Mouse (Mus musculus): Measurements from ENCODE around the gene Fbxo2. TPM values are rescaled to one million over a fixed set of nuclear protein-coding genes. Genes with fewer than 3 reads are reported as not detected.
A peak's percentile ranks its signal among the peaks of the same experiment; 100 is the strongest.

The Fbxo2 gene
- polyA plus RNA-seq, 1 experiment from 2014 or later: 0.59 TPM

- ATAC-seq (replicated peaks; ENCODE audit: insufficient number of reproducible peaks, insufficient read depth, low FRiP score, low read depth): no peak
- no peak overlapping the region for H3K4me2 ChIP-seq
- H3K9ac ChIP-seq: no peak overlapping the region
- H3K27ac ChIP-seq: no peak overlapping the region
- no peak overlapping the region for H3K4me3 ChIP-seq
- peaks cover 83% of the 10 kb centered on the region for H3K27me3 ChIP-seq
- 48% methylated on average over 1 of the region's 1 CpGs for WGBS
- no peaks in the 10 kb centered on the region for H3K9me3 ChIP-seq (replicated peaks)
- H3K36me3 ChIP-seq: no peaks in the 10 kb centered on the region
- peaks cover 13% of the 10 kb centered on the region for H3K4me1 ChIP-seq (replicated peaks)
These were observed 32.2 kb upstream of the Fbxo2 start for GRCm38 (mm10) chr4:148128241-148128640.

DNA sequence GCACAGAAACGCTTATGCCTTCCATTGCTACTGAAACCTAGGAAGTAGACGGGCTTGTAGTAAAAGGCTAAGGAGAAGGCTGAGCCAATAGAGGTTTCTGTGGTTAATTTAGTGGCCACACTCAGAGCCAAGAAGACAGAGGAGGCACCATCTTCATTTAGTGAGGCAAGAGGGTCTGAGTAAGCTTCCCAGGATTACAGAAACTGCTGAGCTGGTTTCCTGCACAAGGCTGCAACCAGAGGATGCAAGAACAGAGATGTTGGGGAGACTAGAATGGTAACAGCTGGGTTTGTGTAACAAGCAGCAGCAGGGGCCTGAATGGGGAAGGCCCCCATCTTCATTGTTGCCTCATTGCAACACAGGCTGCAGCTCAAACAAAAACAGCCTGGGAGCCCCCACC, 31.7 kb upstream of the Fbxo2 start:
- no peak overlapping the region for H3K4me2 ChIP-seq
- H3K9ac ChIP-seq: no peak overlapping the region
- H3K4me3 ChIP-seq: no peak overlapping the region
- H3K36me3 ChIP-seq: no peaks in the 10 kb centered on the region
- H3K4me1 ChIP-seq (replicated peaks): peaks cover 13% of the 10 kb centered on the region
- 46% methylated on average over 2 of the region's 2 CpGs for WGBS
- no peaks in the 10 kb centered on the region for H3K9me3 ChIP-seq (replicated peaks)
- no peak for ATAC-seq (replicated peaks; ENCODE audit: insufficient number of reproducible peaks, insufficient read depth, low FRiP score, low read depth)
- H3K27me3 ChIP-seq: peaks cover 79% of the 10 kb centered on the region
- H3K27ac ChIP-seq: no peak overlapping the region

GRCm38 (mm10) chr4:148130133-148130532, 30.3 kb upstream of the Fbxo2 start, which contains the start of gene Mad2l2:
TSS of gene Mad2l2 (plus strand) at chr4:148130384.
- Histone ChIP-seq H3K4me3 (peak within 1 kb of the TSS; percentile 57), H3K4me2 (peak within 1 kb of the TSS; percentile 98), H3K36me3 (no peaks in the 10 kb centered on the region), H3K9me3 (replicated peaks) (no peaks in the 10 kb centered on the region), H3K9ac (peak within 1 kb of the TSS; percentile 58), H3K27me3 (peaks cover 75% of the 10 kb centered on the region), H3K27ac (no peak within 1 kb of the TSS), H3K4me1 (replicated peaks) (peaks cover 13% of the 10 kb centered on the region)
- ATAC-seq (replicated peaks; ENCODE audit: insufficient number of reproducible peaks, insufficient read depth, low FRiP score, low read depth): no peak
- 2% methylated on average over 18 of the region's 18 CpGs for WGBS

GRCm38 (mm10) chr4:148130561-148131413, 29.6 kb upstream of the Fbxo2 start, which contains the start of gene Draxin:
TSS of gene Draxin (minus strand) at chr4:148130698.
- peak within 1 kb of the TSS; percentile 98 for H3K4me2 ChIP-seq
- peak within 1 kb of the TSS; percentile 58 for H3K9ac ChIP-seq
- H3K36me3 ChIP-seq: no peaks in the 10 kb centered on the region
- peaks cover 71% of the 10 kb centered on the region for H3K27me3 ChIP-seq
- H3K9me3 ChIP-seq (replicated peaks): no peaks in the 10 kb centered on the region
- H3K4me1 ChIP-seq (replicated peaks): peaks cover 13% of the 10 kb centered on the region
- peak; percentile 78 for ATAC-seq (replicated peaks; ENCODE audit: insufficient number of reproducible peaks, insufficient read depth, low FRiP score, low read depth)
- under 1% methylated on average over 84 of the region's 87 CpGs for WGBS
- H3K4me3 ChIP-seq: peak within 1 kb of the TSS; percentile 57
- H3K27ac ChIP-seq: no peak within 1 kb of the TSS

DNA sequence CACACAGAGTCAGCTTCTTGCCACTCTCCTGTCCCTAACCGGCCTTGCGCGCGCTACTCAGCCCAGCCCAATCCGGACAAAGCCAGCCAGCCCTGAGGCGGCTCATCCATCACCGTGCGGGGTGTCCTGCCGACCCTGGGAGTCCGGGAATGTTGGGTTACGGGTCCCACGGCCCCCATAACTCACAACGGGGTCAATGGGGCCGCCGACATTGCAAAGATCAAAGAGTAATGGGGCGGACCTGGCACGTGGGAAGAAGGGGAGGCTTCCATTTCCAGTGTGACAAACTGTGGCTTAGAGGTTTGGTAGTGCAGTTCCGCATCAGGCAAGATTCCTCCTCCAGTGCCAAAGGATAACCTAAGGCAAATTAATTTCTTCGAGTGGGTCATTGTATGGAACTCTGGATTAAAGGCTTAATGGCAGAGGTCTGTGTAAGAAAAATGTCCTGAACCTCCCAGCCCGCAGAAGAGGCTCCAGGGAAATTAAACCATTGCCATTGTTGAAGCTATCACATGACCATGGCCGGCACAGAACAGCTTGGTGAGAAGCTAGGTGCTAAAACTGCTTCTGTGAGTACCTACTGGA, 28.8 kb upstream of the Fbxo2 start:
- Histone ChIP-seq H3K4me2 (peak overlapping the region; percentile 98), H3K27me3 (peaks cover 69% of the 10 kb centered on the region), H3K27ac (no peak overlapping the region), H3K4me1 (replicated peaks) (peaks cover 13% of the 10 kb centered on the region), H3K9me3 (replicated peaks) (no peaks in the 10 kb centered on the region), H3K36me3 (no peaks in the 10 kb centered on the region), H3K9ac (no peak overlapping the region), H3K4me3 (peak overlapping the region; percentile 57)
- 2% methylated on average over 21 of the region's 21 CpGs for WGBS
- ATAC-seq (replicated peaks; ENCODE audit: insufficient number of reproducible peaks, insufficient read depth, low FRiP score, low read depth): no peak

DNA sequence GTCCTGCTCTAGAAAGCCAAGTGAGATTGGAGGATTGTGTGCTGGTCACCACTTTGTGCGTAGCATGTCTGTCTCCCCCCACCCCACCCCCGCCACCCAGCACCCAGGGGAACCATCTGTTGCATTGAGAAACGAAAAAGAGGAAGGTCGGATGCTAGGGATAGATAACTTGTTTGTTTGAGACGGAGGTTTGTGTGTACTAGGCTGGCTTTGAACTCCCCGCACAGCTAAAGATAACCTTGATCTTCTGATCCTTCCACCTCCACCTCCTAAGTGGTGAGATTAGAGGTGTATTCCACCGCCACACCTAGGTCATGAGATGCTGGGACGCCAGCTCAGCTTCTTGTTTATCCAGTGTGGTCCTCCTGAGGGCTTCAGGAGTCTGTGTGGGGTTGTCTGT, 25.4 kb upstream of the Fbxo2 start:
- no peak overlapping the region for H3K27ac ChIP-seq
- peaks cover 19% of the 10 kb centered on the region for H3K4me1 ChIP-seq (replicated peaks)
- 63% methylated on average over 8 of the region's 8 CpGs for WGBS
- no peaks in the 10 kb centered on the region for H3K9me3 ChIP-seq (replicated peaks)
- H3K27me3 ChIP-seq: peaks cover 63% of the 10 kb centered on the region
- no peak overlapping the region for H3K9ac ChIP-seq
- ATAC-seq (replicated peaks; ENCODE audit: insufficient number of reproducible peaks, insufficient read depth, low FRiP score, low read depth): no peak
- H3K4me3 ChIP-seq: no peak overlapping the region
- no peak overlapping the region for H3K4me2 ChIP-seq
- H3K36me3 ChIP-seq: no peaks in the 10 kb centered on the region

DNA sequence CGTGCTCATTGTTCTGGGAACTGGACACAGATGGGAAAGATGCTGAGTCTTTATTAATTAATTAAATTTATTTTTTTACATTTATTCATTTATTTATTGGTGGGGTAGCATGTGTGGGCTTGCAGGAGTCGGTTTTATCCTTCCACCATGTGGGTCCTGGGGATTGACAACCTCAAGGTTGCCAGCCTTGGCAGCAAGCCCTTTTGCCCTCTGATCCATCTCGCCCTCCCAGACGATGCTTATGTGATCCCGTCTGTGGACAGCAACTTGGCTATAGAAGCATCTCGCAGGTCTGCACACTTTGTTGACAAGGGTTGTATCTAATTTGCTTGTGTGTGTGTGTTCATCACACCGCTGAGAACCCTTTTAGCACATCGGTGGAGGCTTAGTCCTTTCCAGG, 22.9 kb upstream of the Fbxo2 start:
- Histone ChIP-seq H3K4me1 (replicated peaks) (peaks cover 9% of the 10 kb centered on the region), H3K27me3 (peaks cover 38% of the 10 kb centered on the region), H3K27ac (no peak overlapping the region), H3K4me2 (no peak overlapping the region), H3K9ac (no peak overlapping the region), H3K9me3 (replicated peaks) (no peaks in the 10 kb centered on the region), H3K36me3 (no peaks in the 10 kb centered on the region), H3K4me3 (no peak overlapping the region)
- no peak for ATAC-seq (replicated peaks; ENCODE audit: insufficient number of reproducible peaks, insufficient read depth, low FRiP score, low read depth)
- 57% methylated on average over 8 of the region's 8 CpGs for WGBS

GRCm38 (mm10) chr4:148139767-148140097, 20.7 kb upstream of the Fbxo2 start:
- under 1% methylated on average over 12 of the region's 12 CpGs for WGBS
- Histone ChIP-seq H3K36me3 (0 out of 2 replicates have a peak, but pooled peaks cover under 1% of the 10 kb centered on the region), H3K27me3 (peaks cover 31% of the 10 kb centered on the region), H3K4me3 (peak overlapping the region; percentile 83), H3K9me3 (replicated peaks) (no peaks in the 10 kb centered on the region), H3K4me1 (replicated peaks) (peaks cover 9% of the 10 kb centered on the region), H3K27ac (peak overlapping the region; percentile 84; the same call in 1 of the 2 replicates), H3K4me2 (peak overlapping the region; percentile 96), H3K9ac (peak overlapping the region; percentile 54)
- no peak for ATAC-seq (replicated peaks; ENCODE audit: insufficient number of reproducible peaks, insufficient read depth, low FRiP score, low read depth)

GRCm38 (mm10) chr4:148140098-148141011, 20.1 kb upstream of the Fbxo2 start:
- ATAC-seq (replicated peaks; ENCODE audit: insufficient number of reproducible peaks, insufficient read depth, low FRiP score, low read depth): peak; percentile 92
- H3K4me1 ChIP-seq (replicated peaks): peaks cover 9% of the 10 kb centered on the region
- no peaks in the 10 kb centered on the region for H3K9me3 ChIP-seq (replicated peaks)
- peak overlapping the region; percentile 84 for H3K27ac ChIP-seq
- H3K4me2 ChIP-seq: peak overlapping the region; percentile 96
- peak overlapping the region; percentile 78 for H3K9ac ChIP-seq
- H3K27me3 ChIP-seq: peaks cover 26% of the 10 kb centered on the region
- H3K4me3 ChIP-seq: peak overlapping the region; percentile 83
- WGBS: under 1% methylated on average over 65 of the region's 65 CpGs
- peaks cover 7% of the 10 kb centered on the region; the same call in 1 of the 2 replicates for H3K36me3 ChIP-seq

GRCm38 (mm10) chr4:148143721-148144120, 16.7 kb upstream of the Fbxo2 start:
- Histone ChIP-seq H3K27ac (no peak overlapping the region), H3K9me3 (replicated peaks) (no peaks in the 10 kb centered on the region), H3K36me3 (peaks cover 17% of the 10 kb centered on the region; the same call in 1 of the 2 replicates), H3K4me2 (no peak overlapping the region), H3K4me3 (no peak overlapping the region), H3K27me3 (peaks cover 7% of the 10 kb centered on the region), H3K9ac (no peak overlapping the region), H3K4me1 (replicated peaks) (peaks cover 9% of the 10 kb centered on the region)
- 85% methylated on average over 5 of the region's 5 CpGs for WGBS
- ATAC-seq (replicated peaks; ENCODE audit: insufficient number of reproducible peaks, insufficient read depth, low FRiP score, low read depth): no peak

- Histone ChIP-seq H3K27me3 (no peaks in the 10 kb centered on the region), H3K9me3 (replicated peaks) (no peaks in the 10 kb centered on the region), H3K36me3 (peaks cover 17% of the 10 kb centered on the region; the same call in 1 of the 2 replicates), H3K4me1 (replicated peaks) (peaks cover 9% of the 10 kb centered on the region; the same call in 1 of the 2 replicates), H3K4me3 (no peak overlapping the region), H3K9ac (no peak overlapping the region), H3K27ac (no peak overlapping the region), H3K4me2 (no peak overlapping the region)
- WGBS: 88% methylated on average over 2 of the region's 2 CpGs
- no peak for ATAC-seq (replicated peaks; ENCODE audit: insufficient number of reproducible peaks, insufficient read depth, low FRiP score, low read depth)
These were observed 12.7 kb upstream of the Fbxo2 start for GRCm38 (mm10) chr4:148147714-148148113.

Data from heart, embryonic 15.5 days (tissue).